Mouse (Mus musculus) thymus, adult 2 months (tissue): Measurements from ENCODE around the gene Plekho2.

ENCODE experiments used
- CTCF ChIP-seq: fragments of 200-500 bp; IDR thresholded peaks from 2 replicates; pipeline ENCODE4 v1.5.1; 2012; ENCODE audit warnings: mild to moderate bottlenecking, control low read depth, low read length, moderate library complexity, borderline replicate concordance; ENCODE audit not compliant: control insufficient read depth, poor library complexity, insufficient read depth; ENCODE audit errors: extremely low read depth
- POLR2A ChIP-seq: fragments of 200-500 bp; IDR thresholded peaks from 2 replicates; pipeline ENCODE4 v1.6.1; 2012; ENCODE audit warnings: mild to moderate bottlenecking, low read length, control low read depth, moderate library complexity; ENCODE audit not compliant: control insufficient read depth, poor library complexity, insufficient read depth; ENCODE audit errors: extremely low read depth

DNA sequence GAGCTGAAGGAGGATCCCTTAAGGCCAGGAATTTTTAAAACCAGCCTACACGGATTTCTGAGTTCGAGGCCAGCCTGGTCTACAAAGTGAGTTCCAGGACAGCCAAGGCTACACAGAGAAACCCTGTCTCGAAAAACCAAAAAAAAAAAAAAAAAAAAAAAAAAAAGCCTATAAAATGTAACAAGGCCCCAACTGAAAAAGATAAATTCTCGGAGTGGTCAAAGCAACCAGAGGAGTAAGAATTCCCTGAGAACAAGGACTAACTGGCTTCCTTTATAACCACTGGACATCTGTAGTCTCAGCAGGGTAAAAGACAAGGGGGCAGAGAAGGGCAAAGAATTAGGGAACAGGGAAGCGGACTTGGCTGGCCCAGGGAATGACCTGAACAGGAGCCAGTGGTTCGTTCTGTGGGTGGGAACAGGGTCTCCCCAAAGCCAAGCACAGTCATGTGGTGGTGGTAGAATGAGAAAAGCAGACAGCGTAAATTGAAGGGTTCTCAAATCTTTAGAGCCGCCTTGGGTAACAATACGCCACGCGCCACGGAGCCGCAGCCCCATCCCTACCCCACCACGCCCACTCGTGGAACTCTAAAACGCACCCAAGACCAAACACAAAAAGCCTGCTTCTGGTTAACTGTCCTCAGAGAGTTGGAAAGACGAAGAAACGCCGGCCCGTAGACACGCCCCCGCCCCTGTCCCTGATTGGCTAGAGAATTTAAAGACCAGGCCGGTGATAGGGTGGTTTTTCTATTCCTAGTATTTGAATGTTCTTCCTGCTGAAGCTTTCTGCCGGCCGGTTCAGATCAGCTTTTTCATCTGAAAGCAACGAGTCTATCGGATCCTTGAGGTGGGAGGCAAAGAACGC lies 6.8 kb upstream of the Plekho2 start, which contains the start of gene Pif1:
- TF ChIP-seq POLR2A (peak; percentile 40; the same call in 1 of the 2 replicates), CTCF (no peak)
